Mouse (Mus musculus) lung, postnatal 0 days (tissue): ENCODE measurements around the gene Dscaml1.

Experiments used
- CTCF ChIP-seq: IDR thresholded peaks from 2 replicates; pipeline ENCODE4 v1.5.1; 2016; ENCODE audit warnings: antibody characterized with exemption, mild to moderate bottlenecking
- EP300 ChIP-seq: IDR thresholded peaks from 2 replicates; pipeline ENCODE4 v1.6.1; 2016; ENCODE audit warnings: antibody characterized with exemption, mild to moderate bottlenecking, control low read depth

DNA sequence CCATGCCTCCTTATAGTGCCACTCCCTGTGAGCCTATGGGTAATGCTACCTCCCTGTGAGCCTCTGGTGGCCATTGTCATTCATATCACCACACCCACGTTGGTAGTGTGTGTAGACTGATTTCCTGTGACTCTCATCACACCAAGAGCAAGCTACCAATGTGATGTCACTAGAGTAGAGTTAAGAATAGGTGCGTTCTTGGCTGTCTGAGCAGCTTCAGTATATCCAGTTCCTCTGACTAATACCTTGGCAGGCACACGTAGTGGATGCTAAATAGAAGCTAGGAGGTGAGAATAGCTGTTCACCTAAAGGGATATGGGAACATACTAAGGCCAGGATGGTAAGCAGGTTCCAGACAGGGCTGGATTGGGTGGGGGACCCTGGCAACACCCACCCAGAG lies 143.3 kb downstream of the Dscaml1 start:
- TF ChIP-seq CTCF (no peak), EP300 (no peak)
